Mouse (Mus musculus) neutrophil, adult 65 days (primary cell): ENCODE data around the gene Pomc. TPM values are rescaled to one million over a fixed set of nuclear protein-coding genes. Genes with fewer than 3 reads are reported as not detected.

Source experiments
- total RNA-seq: library from RNA; stranded (reverse); gene quantifications from 2 replicates; pipeline ENCODE4 v1.2.4, GENCODE M21; 2023

Pomc gene
- not detected in 2 replicates for total RNA-seq

GRCm38 (mm10) chr12:3954651-3955050, at the start of gene Pomc:
Gene Pomc (plus strand): TSS chr12:3954951.

Other genes starting within 250 kb of the Pomc start
- 23.4 and 24.8 TPM in 2 replicates for gene Dnmt3a, start 148.9 kb upstream of the Pomc start, total RNA-seq
- gene Efr3b, start 84.0 kb downstream of the Pomc start, total RNA-seq, result not detected in 2 replicates
- 2.3 and 2.7 TPM in 2 replicates for gene Dnajc27, start 127.6 kb downstream of the Pomc start, total RNA-seq
- 0.91 and 1.7 TPM in 2 replicates for gene Adcy3, start 178.2 kb downstream of the Pomc start, total RNA-seq